Mouse (Mus musculus) natural killer cell, adult 2 months (primary cell): ENCODE results near the gene Chst3.
"Not testable (repeated sequence)": the region's sequence is repeated elsewhere in the genome, so short reads cannot be mapped to it uniquely, and the experiment has no call there.

Experiments
- DNase-seq, 2 experiments: peaks; one replicate each; pipeline ENCODE4 v3.0.0; 2022; ENCODE audit warnings: low spot score in 2 of 2

Chst3 gene

GRCm38 (mm10) chr10:60161397-60161796 is 57.7 kb downstream of the Chst3 start:
- peak in 1 of 2 experiments; percentile 23 for DNase-seq

GRCm38 (mm10) chr10:60158144-60158543 is 60.9 kb downstream of the Chst3 start:
- no peak for DNase-seq

GRCm38 (mm10) chr10:60156016-60156415 is 63.0 kb downstream of the Chst3 start:
- no peak for DNase-seq

GRCm38 (mm10) chr10:60151107-60151663 is 67.9 kb downstream of the Chst3 start:
- DNase-seq: no peak

GRCm38 (mm10) chr10:60148087-60148486 is 71.0 kb downstream of the Chst3 start:
- DNase-seq: peak; percentile 67 to 84

GRCm38 (mm10) chr10:60147510-60148047 is 71.5 kb downstream of the Chst3 start:
- DNase-seq: not testable (repeated sequence)

GRCm38 (mm10) chr10:60141656-60142160 is 77.4 kb downstream of the Chst3 start:
- no peak for DNase-seq

GRCm38 (mm10) chr10:60140751-60141150 is 78.3 kb downstream of the Chst3 start:
- DNase-seq: no peak

GRCm38 (mm10) chr10:60138680-60139079 is 80.4 kb downstream of the Chst3 start:
- DNase-seq: no peak

- DNase-seq: no peak
Measured at GRCm38 (mm10) chr10:60136935-60137334, 82.1 kb downstream of the Chst3 start.

GRCm38 (mm10) chr10:60136010-60136409 is 83.0 kb downstream of the Chst3 start:
- DNase-seq: not testable (repeated sequence)

GRCm38 (mm10) chr10:60134201-60134600 is 84.9 kb downstream of the Chst3 start:
- DNase-seq: no peak

GRCm38 (mm10) chr10:60133501-60133900 is 85.6 kb downstream of the Chst3 start:
- no peak for DNase-seq
